Mouse (Mus musculus): Measurements from ENCODE around the gene Ptprm. TPM values are rescaled to one million over a fixed set of nuclear protein-coding genes. Genes with fewer than 3 reads are reported as not detected.

The Ptprm gene
- polyA plus RNA-seq, 1 experiment from 2014 or later: 17.6 TPM

GRCm38 (mm10) chr17:67277124-67277910 lies 76.9 kb downstream of the Ptprm start:
- no peaks in the 10 kb centered on the region for H3K36me3 ChIP-seq
- H3K27ac ChIP-seq (replicated peaks): no peak overlapping the region
- H3K9me3 ChIP-seq (replicated peaks): no peaks in the 10 kb centered on the region
- 88% methylated on average over 13 of the region's 13 CpGs for WGBS
- ATAC-seq (ENCODE audit: insufficient number of reproducible peaks, low FRiP score, low TSS enrichment, low read depth): no peak
- no peak overlapping the region for H3K4me2 ChIP-seq (replicated peaks)
- H3K4me3 ChIP-seq (replicated peaks): no peak overlapping the region
- no peak overlapping the region for H3K9ac ChIP-seq
- H3K27me3 ChIP-seq: no peaks in the 10 kb centered on the region
- H3K4me1 ChIP-seq: peaks cover 9% of the 10 kb centered on the region; the same call in 1 of the 2 replicates

- H3K9ac ChIP-seq: no peak overlapping the region
- WGBS: 39% methylated on average over 21 of the region's 21 CpGs
- H3K27ac ChIP-seq (replicated peaks): no peak overlapping the region
- no peaks in the 10 kb centered on the region for H3K36me3 ChIP-seq
- H3K27me3 ChIP-seq: no peaks in the 10 kb centered on the region
- peaks cover 4% of the 10 kb centered on the region; the same call in 1 of the 2 replicates for H3K4me1 ChIP-seq
- no peak for ATAC-seq (ENCODE audit: insufficient number of reproducible peaks, low FRiP score, low TSS enrichment, low read depth)
- no peak overlapping the region for H3K4me3 ChIP-seq (replicated peaks)
- H3K9me3 ChIP-seq (replicated peaks): no peaks in the 10 kb centered on the region
- no peak overlapping the region for H3K4me2 ChIP-seq (replicated peaks)
These were observed 79.6 kb downstream of the Ptprm start for GRCm38 (mm10) chr17:67274531-67275094.

- no peak for ATAC-seq (ENCODE audit: insufficient number of reproducible peaks, low FRiP score, low TSS enrichment, low read depth)
- no peak overlapping the region for H3K4me3 ChIP-seq (replicated peaks)
- no peak overlapping the region for H3K9ac ChIP-seq
- no peaks in the 10 kb centered on the region for H3K9me3 ChIP-seq (replicated peaks)
- H3K36me3 ChIP-seq: no peaks in the 10 kb centered on the region
- H3K27me3 ChIP-seq: no peaks in the 10 kb centered on the region
- H3K4me1 ChIP-seq: peaks cover 4% of the 10 kb centered on the region; the same call in 1 of the 2 replicates
- no peak overlapping the region for H3K27ac ChIP-seq (replicated peaks)
- no peak overlapping the region for H3K4me2 ChIP-seq (replicated peaks)
These were observed 81.3 kb downstream of the Ptprm start for GRCm38 (mm10) chr17:67272928-67273327.

- 82% methylated on average over 9 of the region's 9 CpGs for WGBS
- Histone ChIP-seq H3K4me1 (no peaks in the 10 kb centered on the region), H3K9ac (no peak overlapping the region), H3K4me3 (replicated peaks) (no peak overlapping the region), H3K9me3 (replicated peaks) (no peaks in the 10 kb centered on the region), H3K27me3 (no peaks in the 10 kb centered on the region), H3K36me3 (no peaks in the 10 kb centered on the region), H3K27ac (replicated peaks) (no peak overlapping the region), H3K4me2 (replicated peaks) (no peak overlapping the region)
- no peak for ATAC-seq (ENCODE audit: insufficient number of reproducible peaks, low FRiP score, low TSS enrichment, low read depth)
These were observed 85.7 kb downstream of the Ptprm start for GRCm38 (mm10) chr17:67268475-67269080.

GRCm38 (mm10) chr17:67266270-67266669 lies 88.0 kb downstream of the Ptprm start:
- Histone ChIP-seq H3K4me3 (replicated peaks) (no peak overlapping the region), H3K9ac (no peak overlapping the region), H3K27ac (replicated peaks) (no peak overlapping the region), H3K27me3 (no peaks in the 10 kb centered on the region), H3K4me2 (replicated peaks) (no peak overlapping the region), H3K4me1 (no peaks in the 10 kb centered on the region), H3K9me3 (replicated peaks) (no peaks in the 10 kb centered on the region), H3K36me3 (no peaks in the 10 kb centered on the region)
- WGBS: 94% methylated on average over 6 of the region's 6 CpGs
- no peak for ATAC-seq (ENCODE audit: insufficient number of reproducible peaks, low FRiP score, low TSS enrichment, low read depth)

DNA sequence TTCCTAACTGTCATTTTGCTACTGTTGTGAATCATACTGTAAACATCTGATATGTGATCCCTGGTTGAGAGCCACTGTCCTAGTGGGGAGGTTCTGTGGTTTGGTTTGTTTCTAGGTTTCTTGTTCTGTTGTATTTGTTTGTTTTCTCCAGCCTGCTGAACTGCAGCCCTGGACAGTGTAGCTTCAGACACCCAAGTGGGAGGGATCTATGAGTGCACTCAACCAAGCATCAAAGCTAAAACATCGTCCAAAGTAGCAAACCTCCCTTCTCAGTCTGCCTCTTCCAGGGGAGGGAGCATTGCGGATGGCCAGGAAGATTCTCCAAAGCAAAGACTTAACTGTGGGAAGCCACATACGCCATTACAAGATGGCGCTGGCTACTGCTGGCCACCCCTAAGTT lies 88.7 kb downstream of the Ptprm start:
- Histone ChIP-seq H3K9ac (no peak overlapping the region), H3K4me2 (replicated peaks) (no peak overlapping the region), H3K36me3 (no peaks in the 10 kb centered on the region), H3K4me3 (replicated peaks) (no peak overlapping the region), H3K27ac (replicated peaks) (no peak overlapping the region), H3K9me3 (replicated peaks) (no peaks in the 10 kb centered on the region), H3K4me1 (no peaks in the 10 kb centered on the region), H3K27me3 (no peaks in the 10 kb centered on the region)
- WGBS: 87% methylated on average over 4 of the region's 4 CpGs
- ATAC-seq (ENCODE audit: insufficient number of reproducible peaks, low FRiP score, low TSS enrichment, low read depth): no peak

- H3K36me3 ChIP-seq: no peaks in the 10 kb centered on the region
- H3K4me2 ChIP-seq (replicated peaks): no peak overlapping the region
- H3K9ac ChIP-seq: no peak overlapping the region
- no peaks in the 10 kb centered on the region for H3K4me1 ChIP-seq
- no peaks in the 10 kb centered on the region for H3K27me3 ChIP-seq
- no peak for ATAC-seq (ENCODE audit: insufficient number of reproducible peaks, low FRiP score, low TSS enrichment, low read depth)
- no peaks in the 10 kb centered on the region for H3K9me3 ChIP-seq (replicated peaks)
- H3K27ac ChIP-seq (replicated peaks): no peak overlapping the region
- 83% methylated on average over 6 of the region's 6 CpGs for WGBS
- no peak overlapping the region for H3K4me3 ChIP-seq (replicated peaks)
These were observed 89.5 kb downstream of the Ptprm start for GRCm38 (mm10) chr17:67264716-67265115.

- Histone ChIP-seq H3K4me3 (replicated peaks) (no peak overlapping the region), H3K4me1 (no peaks in the 10 kb centered on the region), H3K4me2 (replicated peaks) (no peak overlapping the region), H3K27ac (replicated peaks) (no peak overlapping the region), H3K9me3 (replicated peaks) (no peaks in the 10 kb centered on the region), H3K9ac (no peak overlapping the region), H3K36me3 (no peaks in the 10 kb centered on the region), H3K27me3 (no peaks in the 10 kb centered on the region)
- no peak for ATAC-seq (ENCODE audit: insufficient number of reproducible peaks, low FRiP score, low TSS enrichment, low read depth)
- WGBS: 66% methylated on average over 1 of the region's 1 CpGs
These were observed 91.2 kb downstream of the Ptprm start for GRCm38 (mm10) chr17:67263024-67263423.

DNA sequence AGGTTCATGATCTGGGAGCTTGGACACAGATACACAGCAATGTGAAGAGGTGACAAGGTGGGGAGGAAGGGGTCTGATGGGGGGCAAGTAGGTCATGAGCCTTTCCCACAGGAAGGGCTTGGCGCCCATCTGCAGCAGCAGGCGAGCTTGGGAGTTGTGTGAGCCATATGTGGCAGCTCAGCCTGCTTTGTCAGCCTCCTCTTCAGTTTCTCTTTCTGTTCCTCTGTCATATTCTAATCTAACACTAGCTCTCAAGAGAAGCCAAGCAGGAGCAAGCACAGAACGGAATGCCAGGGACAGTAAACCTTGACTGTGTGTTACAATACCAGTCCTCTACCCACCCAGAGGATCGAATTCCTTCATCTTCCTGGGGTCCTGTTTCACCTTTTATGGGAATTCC lies 94.2 kb downstream of the Ptprm start:
- H3K9ac ChIP-seq: no peak overlapping the region
- no peaks in the 10 kb centered on the region for H3K36me3 ChIP-seq
- H3K4me3 ChIP-seq (replicated peaks): no peak overlapping the region
- no peak overlapping the region for H3K4me2 ChIP-seq (replicated peaks)
- no peaks in the 10 kb centered on the region for H3K9me3 ChIP-seq (replicated peaks)
- no peaks in the 10 kb centered on the region for H3K27me3 ChIP-seq
- H3K4me1 ChIP-seq: no peaks in the 10 kb centered on the region
- no peak overlapping the region for H3K27ac ChIP-seq (replicated peaks)
- 73% methylated on average over 4 of the region's 4 CpGs for WGBS
- no peak for ATAC-seq (ENCODE audit: insufficient number of reproducible peaks, low FRiP score, low TSS enrichment, low read depth)

DNA sequence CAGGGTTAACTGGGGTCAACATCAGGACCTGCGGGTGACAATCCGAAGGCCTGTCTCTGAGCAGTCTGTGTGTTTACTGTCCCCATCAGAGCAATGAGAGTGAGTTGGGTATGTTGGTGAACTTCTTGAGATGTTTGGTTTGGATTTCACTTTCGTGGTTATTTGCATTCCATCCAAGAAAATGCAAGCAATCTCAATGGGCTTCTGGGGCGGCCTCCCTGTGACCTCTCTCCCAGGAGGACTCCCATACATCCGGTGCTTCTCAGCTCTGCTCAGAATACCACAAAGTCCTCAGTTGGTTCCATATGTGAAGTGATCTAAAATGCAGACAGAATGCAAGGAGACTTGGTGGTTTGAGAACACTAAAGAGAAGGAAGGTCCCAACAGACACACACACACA lies 96.5 kb downstream of the Ptprm start:
- ATAC-seq (ENCODE audit: insufficient number of reproducible peaks, low FRiP score, low TSS enrichment, low read depth): no peak
- 65% methylated on average over 5 of the region's 5 CpGs for WGBS
- H3K9ac ChIP-seq: no peak overlapping the region

DNA sequence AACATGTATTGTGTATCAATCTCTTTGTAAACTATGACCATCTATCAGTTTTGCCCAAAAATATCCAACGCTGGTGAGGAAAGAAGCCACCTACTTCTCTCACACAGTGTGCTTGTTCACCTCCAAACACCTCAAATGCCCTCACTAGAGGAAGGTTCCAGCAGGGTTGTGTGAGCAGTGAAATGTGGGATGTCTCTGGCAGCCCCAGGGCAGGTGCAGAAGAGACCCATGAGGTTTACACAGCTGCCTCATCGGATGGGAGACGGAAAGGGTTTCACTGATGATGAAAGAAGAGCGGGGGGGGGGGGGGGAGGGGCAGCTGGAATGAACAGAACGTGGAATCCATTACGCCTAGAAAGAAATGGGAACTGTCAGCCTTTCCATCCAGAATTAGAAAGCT lies 98.1 kb downstream of the Ptprm start:
- H3K9ac ChIP-seq: no peak overlapping the region
- H3K4me3 ChIP-seq (replicated peaks): no peak overlapping the region
- no peaks in the 10 kb centered on the region for H3K27me3 ChIP-seq
- H3K4me1 ChIP-seq: no peaks in the 10 kb centered on the region
- no peaks in the 10 kb centered on the region for H3K9me3 ChIP-seq (replicated peaks)
- WGBS: 65% methylated on average over 6 of the region's 6 CpGs
- H3K27ac ChIP-seq (replicated peaks): no peak overlapping the region
- H3K36me3 ChIP-seq: no peaks in the 10 kb centered on the region
- no peak overlapping the region for H3K4me2 ChIP-seq (replicated peaks)
- no peak for ATAC-seq (ENCODE audit: insufficient number of reproducible peaks, low FRiP score, low TSS enrichment, low read depth)

More for the DNA sequence above, 96.5 kb downstream of the Ptprm start:
- H3K9me3 ChIP-seq (replicated peaks): no peaks in the 10 kb centered on the region
- no peak overlapping the region for H3K4me2 ChIP-seq (replicated peaks)
- H3K36me3 ChIP-seq: no peaks in the 10 kb centered on the region
- H3K27ac ChIP-seq (replicated peaks): no peak overlapping the region
- no peaks in the 10 kb centered on the region for H3K4me1 ChIP-seq
- H3K4me3 ChIP-seq (replicated peaks): no peak overlapping the region
- no peaks in the 10 kb centered on the region for H3K27me3 ChIP-seq
